Mouse (Mus musculus) liver, adult (tissue): ENCODE data around the gene Cep44.

Source experiments
- GATA4 ChIP-seq: IDR thresholded peaks from 2 replicates; pipeline ENCODE4 v1.6.1; 2014; ENCODE audit warnings: mild to moderate bottlenecking, low read length; ENCODE audit not compliant: insufficient replicate concordance

Cep44 gene

GRCm38 (mm10) chr8:56520249-56520648 lies 30.6 kb downstream of the Cep44 start:
- no peak for TF ChIP-seq GATA4

- no peak for TF ChIP-seq GATA4
Observed at GRCm38 (mm10) chr8:56518848-56519247, 32.0 kb downstream of the Cep44 start.

- TF ChIP-seq GATA4: no peak
Observed at GRCm38 (mm10) chr8:56508952-56509479, 41.8 kb downstream of the Cep44 start.

- no peak for TF ChIP-seq GATA4
Observed at GRCm38 (mm10) chr8:56508318-56508951, 42.4 kb downstream of the Cep44 start.

- TF ChIP-seq GATA4: no peak
Observed at GRCm38 (mm10) chr8:56501911-56502310, 48.9 kb downstream of the Cep44 start.

GRCm38 (mm10) chr8:56489496-56489895 lies 61.4 kb downstream of the Cep44 start:
- TF ChIP-seq GATA4: no peak

- TF ChIP-seq GATA4: no peak
Observed at GRCm38 (mm10) chr8:56486006-56486405, 64.8 kb downstream of the Cep44 start.
